Mouse (Mus musculus): Measurements from ENCODE around the gene Bag3. TPM values are rescaled to one million over a fixed set of nuclear protein-coding genes. Genes with fewer than 3 reads are reported as not detected.
A peak's percentile ranks its signal among the peaks of the same experiment; 100 is the strongest.

Gene Bag3
- polyA plus RNA-seq, 1 experiment from 2014 or later = 21.1 TPM

DNA sequence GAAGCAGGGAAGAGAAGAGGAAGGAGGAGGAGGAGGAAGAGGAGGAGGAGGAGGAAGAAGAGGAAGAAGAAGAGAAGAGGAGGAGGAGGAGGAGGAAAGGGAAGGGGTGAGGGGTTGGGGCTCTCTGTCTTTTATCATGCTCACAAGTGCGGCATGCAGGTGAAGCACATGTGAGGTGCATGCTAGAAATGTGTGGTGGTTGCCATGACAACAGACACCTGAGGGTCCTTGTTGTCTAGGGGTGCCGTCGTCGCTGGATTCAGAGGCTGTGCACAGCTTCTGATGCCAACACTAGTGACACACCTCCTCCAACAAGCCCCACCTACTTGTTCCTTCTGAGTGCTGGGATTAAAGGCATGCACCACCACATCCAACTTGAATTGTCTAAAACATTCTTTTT is 7.1 kb upstream of the Bag3 start:
- Histone ChIP-seq H3K27ac (ENCODE audit: low read depth, low read length) (no peak overlapping the region), H3K9ac (ENCODE audit: low read depth, low read length) (no peak overlapping the region), H3K4me3 (ENCODE audit: low read depth, low read length) (no peak overlapping the region), H3K9me3 (replicated peaks; ENCODE audit: control insufficient read depth, low read length) (no peaks in the 10 kb centered on the region), H3K27me3 (ENCODE audit: control insufficient read depth, insufficient read depth, low read length) (no peaks in the 10 kb centered on the region), H3K36me3 (ENCODE audit: control insufficient read depth, insufficient read depth, low read length) (no peaks in the 10 kb centered on the region), H3K4me1 (ENCODE audit: control insufficient read depth, insufficient read depth, low read length) (peaks cover 9% of the 10 kb centered on the region), H3K4me2 (no peak overlapping the region)
- WGBS (ENCODE audit: insufficient replicate concordance) = 77% methylated on average over 4 of the region's 4 CpGs
- ATAC-seq (replicated peaks; ENCODE audit: insufficient number of reproducible peaks, low FRiP score, low TSS enrichment) = no peak

- Histone ChIP-seq H3K27ac (ENCODE audit: low read depth, low read length) (no peak overlapping the region), H3K9me3 (replicated peaks; ENCODE audit: control insufficient read depth, low read length) (no peaks in the 10 kb centered on the region), H3K4me1 (ENCODE audit: control insufficient read depth, insufficient read depth, low read length) (peaks cover 7% of the 10 kb centered on the region), H3K4me3 (ENCODE audit: low read depth, low read length) (no peak overlapping the region), H3K36me3 (ENCODE audit: control insufficient read depth, insufficient read depth, low read length) (no peaks in the 10 kb centered on the region), H3K4me2 (no peak overlapping the region), H3K9ac (ENCODE audit: low read depth, low read length) (no peak overlapping the region), H3K27me3 (ENCODE audit: control insufficient read depth, insufficient read depth, low read length) (no peaks in the 10 kb centered on the region)
- WGBS (ENCODE audit: insufficient replicate concordance) = 54% methylated on average over 16 of the region's 16 CpGs
- no peak for ATAC-seq (replicated peaks; ENCODE audit: insufficient number of reproducible peaks, low FRiP score, low TSS enrichment)
Measured at GRCm38 (mm10) chr7:128519316-128520050, 3.9 kb upstream of the Bag3 start.

- WGBS (ENCODE audit: insufficient replicate concordance) = 1% methylated on average over 51 of the region's 51 CpGs
- no peaks in the 10 kb centered on the region for H3K9me3 ChIP-seq (replicated peaks; ENCODE audit: control insufficient read depth, low read length)
- H3K27ac ChIP-seq (ENCODE audit: low read depth, low read length) = peak overlapping the region; percentile 99
- peak overlapping the region; percentile 93 for H3K9ac ChIP-seq (ENCODE audit: low read depth, low read length)
- H3K4me3 ChIP-seq (ENCODE audit: low read depth, low read length) = peak overlapping the region; percentile 74
- no peaks in the 10 kb centered on the region for H3K36me3 ChIP-seq (ENCODE audit: control insufficient read depth, insufficient read depth, low read length)
- no peaks in the 10 kb centered on the region for H3K27me3 ChIP-seq (ENCODE audit: control insufficient read depth, insufficient read depth, low read length)
- peak overlapping the region; percentile 88 for H3K4me2 ChIP-seq
- ATAC-seq (replicated peaks; ENCODE audit: insufficient number of reproducible peaks, low FRiP score, low TSS enrichment) = peak; percentile 65
- peaks cover 26% of the 10 kb centered on the region for H3K4me1 ChIP-seq (ENCODE audit: control insufficient read depth, insufficient read depth, low read length)
Measured at GRCm38 (mm10) chr7:128523962-128524581, 656 bp downstream of the Bag3 start.

- Histone ChIP-seq H3K27ac (ENCODE audit: low read depth, low read length) (peak overlapping the region; percentile 99), H3K36me3 (ENCODE audit: control insufficient read depth, insufficient read depth, low read length) (no peaks in the 10 kb centered on the region), H3K9me3 (replicated peaks; ENCODE audit: control insufficient read depth, low read length) (no peaks in the 10 kb centered on the region), H3K4me2 (peak overlapping the region; percentile 88), H3K9ac (ENCODE audit: low read depth, low read length) (peak overlapping the region; percentile 93), H3K27me3 (ENCODE audit: control insufficient read depth, insufficient read depth, low read length) (no peaks in the 10 kb centered on the region), H3K4me1 (ENCODE audit: control insufficient read depth, insufficient read depth, low read length) (peaks cover 28% of the 10 kb centered on the region), H3K4me3 (ENCODE audit: low read depth, low read length) (peak overlapping the region; percentile 74)
- 65% methylated on average over 3 of the region's 3 CpGs for WGBS (ENCODE audit: insufficient replicate concordance)
- no peak for ATAC-seq (replicated peaks; ENCODE audit: insufficient number of reproducible peaks, low FRiP score, low TSS enrichment)
Measured at GRCm38 (mm10) chr7:128524641-128525040, 1.2 kb downstream of the Bag3 start.

DNA sequence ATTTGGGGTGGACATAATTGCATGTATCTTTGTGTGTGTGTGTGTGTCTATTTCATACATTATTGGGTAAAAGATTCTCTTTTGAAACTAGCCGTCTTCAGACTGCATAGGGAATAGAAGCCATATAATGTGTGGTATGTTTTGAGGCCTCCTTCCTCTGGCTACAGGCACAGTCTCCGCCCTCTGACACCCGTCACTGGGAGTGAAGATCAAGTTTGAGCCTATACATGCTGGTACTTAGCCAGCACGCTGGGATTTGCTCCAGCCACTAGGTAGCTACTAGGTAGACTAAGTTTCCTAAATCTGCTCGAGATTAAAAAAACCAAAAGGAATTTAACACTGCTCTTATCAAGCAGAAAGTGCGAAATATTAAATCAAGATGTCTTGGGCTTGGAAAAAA is 3.2 kb downstream of the Bag3 start:
- no peak overlapping the region for H3K4me3 ChIP-seq (ENCODE audit: low read depth, low read length)
- peak overlapping the region; percentile 24; the same call in 1 of the 2 replicates for H3K4me2 ChIP-seq
- no peak for ATAC-seq (replicated peaks; ENCODE audit: insufficient number of reproducible peaks, low FRiP score, low TSS enrichment)
- no peaks in the 10 kb centered on the region for H3K36me3 ChIP-seq (ENCODE audit: control insufficient read depth, insufficient read depth, low read length)
- H3K9me3 ChIP-seq (replicated peaks; ENCODE audit: control insufficient read depth, low read length) = no peaks in the 10 kb centered on the region
- H3K4me1 ChIP-seq (ENCODE audit: control insufficient read depth, insufficient read depth, low read length) = peaks cover 47% of the 10 kb centered on the region
- no peak overlapping the region for H3K9ac ChIP-seq (ENCODE audit: low read depth, low read length)
- H3K27ac ChIP-seq (ENCODE audit: low read depth, low read length) = no peak overlapping the region
- 50% methylated on average over 6 of the region's 6 CpGs for WGBS (ENCODE audit: insufficient replicate concordance)
- no peaks in the 10 kb centered on the region for H3K27me3 ChIP-seq (ENCODE audit: control insufficient read depth, insufficient read depth, low read length)

DNA sequence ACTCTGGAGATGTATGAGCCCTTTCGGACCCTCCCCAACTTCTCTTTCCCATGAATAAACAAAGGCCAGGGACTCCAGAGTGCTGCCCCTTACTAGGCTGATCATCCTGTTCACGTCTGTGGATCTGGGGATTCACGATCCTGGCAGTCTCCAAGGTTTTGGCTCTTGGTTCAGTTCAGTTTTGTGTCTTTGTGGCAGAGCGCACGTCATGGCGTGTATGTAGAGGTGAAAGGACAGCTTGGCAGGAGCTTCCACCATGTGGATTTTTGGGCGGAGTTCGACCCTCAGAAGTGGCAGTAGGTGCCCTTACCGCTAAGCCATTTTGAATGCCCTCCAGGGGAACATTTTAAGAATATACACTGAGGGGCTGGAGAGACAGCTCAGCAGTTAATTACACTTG is 5.2 kb downstream of the Bag3 start:
- 69% methylated on average over 9 of the region's 9 CpGs for WGBS (ENCODE audit: insufficient replicate concordance)
- no peak for ATAC-seq (replicated peaks; ENCODE audit: insufficient number of reproducible peaks, low FRiP score, low TSS enrichment)
- Histone ChIP-seq H3K36me3 (ENCODE audit: control insufficient read depth, insufficient read depth, low read length) (no peaks in the 10 kb centered on the region), H3K4me1 (ENCODE audit: control insufficient read depth, insufficient read depth, low read length) (peaks cover 64% of the 10 kb centered on the region), H3K9me3 (replicated peaks; ENCODE audit: control insufficient read depth, low read length) (no peaks in the 10 kb centered on the region), H3K27me3 (ENCODE audit: control insufficient read depth, insufficient read depth, low read length) (no peaks in the 10 kb centered on the region), H3K9ac (ENCODE audit: low read depth, low read length) (no peak overlapping the region), H3K27ac (ENCODE audit: low read depth, low read length) (peak overlapping the region; percentile 89), H3K4me3 (ENCODE audit: low read depth, low read length) (no peak overlapping the region), H3K4me2 (peak overlapping the region; percentile 43; the same call in 1 of the 2 replicates)

DNA sequence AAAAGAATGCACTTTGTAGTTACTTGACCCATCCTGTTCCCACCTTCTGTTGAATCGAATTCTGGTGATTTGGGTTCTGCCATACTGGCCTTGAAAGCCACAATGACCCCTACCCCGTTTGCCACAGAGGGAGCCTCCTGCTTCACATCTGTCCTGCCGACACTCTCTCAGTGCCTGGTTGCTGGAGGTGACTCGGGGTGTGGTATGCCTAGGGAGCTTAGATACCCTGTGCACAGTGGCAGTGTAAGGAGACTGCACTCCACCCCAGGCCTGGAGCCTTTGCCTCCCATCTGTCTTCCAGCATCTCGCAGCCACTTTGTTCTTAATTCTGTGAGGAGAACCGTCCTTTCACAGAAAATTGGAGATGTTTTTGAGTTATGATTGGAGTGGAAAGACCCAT is 5.7 kb downstream of the Bag3 start:
- H3K9ac ChIP-seq (ENCODE audit: low read depth, low read length) = peak overlapping the region; percentile 54
- H3K27ac ChIP-seq (ENCODE audit: low read depth, low read length) = peak overlapping the region; percentile 89
- peak overlapping the region; percentile 43 for H3K4me2 ChIP-seq
- H3K4me3 ChIP-seq (ENCODE audit: low read depth, low read length) = no peak overlapping the region; the same call in 1 of the 2 replicates
- peaks cover 67% of the 10 kb centered on the region for H3K4me1 ChIP-seq (ENCODE audit: control insufficient read depth, insufficient read depth, low read length)
- H3K27me3 ChIP-seq (ENCODE audit: control insufficient read depth, insufficient read depth, low read length) = no peaks in the 10 kb centered on the region
- H3K36me3 ChIP-seq (ENCODE audit: control insufficient read depth, insufficient read depth, low read length) = no peaks in the 10 kb centered on the region
- no peaks in the 10 kb centered on the region for H3K9me3 ChIP-seq (replicated peaks; ENCODE audit: control insufficient read depth, low read length)
- ATAC-seq (replicated peaks; ENCODE audit: insufficient number of reproducible peaks, low FRiP score, low TSS enrichment) = no peak
- WGBS (ENCODE audit: insufficient replicate concordance) = 27% methylated on average over 6 of the region's 6 CpGs

GRCm38 (mm10) chr7:128529574-128530051 is 6.2 kb downstream of the Bag3 start:
- Histone ChIP-seq H3K27me3 (ENCODE audit: control insufficient read depth, insufficient read depth, low read length) (no peaks in the 10 kb centered on the region), H3K9me3 (replicated peaks; ENCODE audit: control insufficient read depth, low read length) (no peaks in the 10 kb centered on the region), H3K27ac (ENCODE audit: low read depth, low read length) (peak overlapping the region; percentile 89), H3K4me3 (ENCODE audit: low read depth, low read length) (no peak overlapping the region; the same call in 1 of the 2 replicates), H3K4me2 (peak overlapping the region; percentile 43), H3K4me1 (ENCODE audit: control insufficient read depth, insufficient read depth, low read length) (peaks cover 70% of the 10 kb centered on the region), H3K9ac (ENCODE audit: low read depth, low read length) (peak overlapping the region; percentile 54), H3K36me3 (ENCODE audit: control insufficient read depth, insufficient read depth, low read length) (no peaks in the 10 kb centered on the region)
- 8% methylated on average over 14 of the region's 14 CpGs for WGBS (ENCODE audit: insufficient replicate concordance)
- no peak for ATAC-seq (replicated peaks; ENCODE audit: insufficient number of reproducible peaks, low FRiP score, low TSS enrichment)

All from heart, embryonic 11.5 days (tissue).